Mouse (Mus musculus): Measurements from ENCODE around the gene Sigirr. TPM values are rescaled to one million over a fixed set of nuclear protein-coding genes. Genes with fewer than 3 reads are reported as not detected.

The Sigirr gene
- 100 to 1,000 TPM; 207 to 212 TPM for polyA plus RNA-seq (2017; shearing (Covaris generic))

DNA sequence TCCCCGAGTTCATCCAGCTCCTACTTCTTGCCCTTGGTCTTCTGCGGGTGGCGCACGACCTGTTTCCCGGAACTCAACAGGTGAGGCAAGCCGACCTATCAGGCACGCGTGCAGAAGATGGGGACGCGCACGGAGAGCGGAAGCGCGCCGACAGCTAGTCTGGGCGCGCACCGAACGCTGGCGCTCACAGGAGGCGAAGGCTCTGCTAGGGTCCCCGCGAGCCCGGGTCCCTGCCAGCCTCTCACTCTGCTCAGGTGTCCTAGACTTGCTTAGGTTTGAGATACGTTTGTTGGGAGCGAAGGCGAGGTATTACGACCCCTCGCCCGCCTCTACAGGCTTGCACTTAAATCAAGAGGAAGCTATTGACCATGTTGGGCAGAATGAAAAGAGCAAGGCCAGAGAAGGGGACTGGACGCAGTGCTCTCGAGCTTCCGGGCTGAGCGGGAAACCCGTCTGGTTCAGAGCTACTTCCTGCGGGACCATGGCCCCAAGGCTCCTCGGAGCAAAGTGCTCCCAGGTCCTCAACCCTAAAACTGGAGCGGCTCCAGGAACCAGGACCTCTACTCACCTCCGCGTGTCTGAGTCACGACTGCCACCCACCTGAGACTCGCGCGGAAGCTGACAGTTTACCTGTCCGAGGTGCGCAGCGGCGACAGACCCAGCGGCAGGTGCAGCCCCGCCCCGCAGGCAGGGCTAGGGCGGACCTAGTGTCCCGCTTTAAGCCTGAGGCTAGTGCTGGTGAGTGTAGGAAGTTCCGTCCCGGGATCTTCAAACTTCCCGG lies at the start of gene Sigirr:
TSS of gene Sigirr (minus strand) at position 662 of the 781 bp plus-strand sequence.

DNA sequence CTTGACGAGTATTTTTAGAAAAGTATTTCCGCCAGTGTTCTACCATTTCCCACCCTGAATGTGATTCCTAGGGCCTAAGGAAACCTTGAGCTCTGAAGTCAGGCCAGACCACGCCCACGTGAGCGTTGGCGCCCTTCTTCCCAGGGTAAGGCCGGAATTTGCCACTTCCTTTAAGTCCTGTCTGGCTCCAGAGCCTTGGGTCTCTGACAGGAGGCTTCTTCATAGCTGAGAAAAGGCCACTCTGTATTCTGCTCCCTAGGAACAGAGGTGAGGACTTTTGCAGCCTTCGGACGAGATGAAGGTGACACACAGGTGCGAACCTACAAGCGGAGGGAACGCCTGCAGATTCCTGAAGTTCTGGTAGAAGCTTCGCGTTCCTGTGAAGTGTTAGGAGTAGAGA lies 21.9 kb upstream of the Sigirr start, which contains the start of gene Ptdss2:
TSS of gene Ptdss2 (plus strand) at position 138 of the 400 bp plus-strand sequence.

DNA sequence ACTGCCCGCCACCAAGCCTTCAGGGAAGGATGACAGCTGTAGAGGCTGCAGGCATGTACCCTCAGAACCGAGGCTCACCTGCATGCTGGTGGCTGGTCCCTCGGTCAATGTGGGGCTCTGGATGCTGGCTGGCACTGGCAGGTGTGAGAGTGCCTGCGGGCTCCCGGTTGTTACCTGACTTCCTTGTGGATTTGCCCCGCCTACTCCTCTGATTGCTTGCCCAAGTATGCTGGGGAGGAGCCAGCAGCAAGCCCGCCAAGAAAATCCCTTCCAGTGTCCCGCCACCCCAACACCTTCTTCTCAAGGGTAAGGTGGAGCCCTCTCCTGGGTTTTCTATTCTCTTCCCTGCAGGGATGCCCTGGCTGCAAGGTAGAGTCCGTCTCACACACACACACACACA lies 17.3 kb upstream of the Sigirr start, which contains the start of gene Ano9:
TSS of gene Ano9 (minus strand) at position 171 of the 400 bp plus-strand sequence.

DNA sequence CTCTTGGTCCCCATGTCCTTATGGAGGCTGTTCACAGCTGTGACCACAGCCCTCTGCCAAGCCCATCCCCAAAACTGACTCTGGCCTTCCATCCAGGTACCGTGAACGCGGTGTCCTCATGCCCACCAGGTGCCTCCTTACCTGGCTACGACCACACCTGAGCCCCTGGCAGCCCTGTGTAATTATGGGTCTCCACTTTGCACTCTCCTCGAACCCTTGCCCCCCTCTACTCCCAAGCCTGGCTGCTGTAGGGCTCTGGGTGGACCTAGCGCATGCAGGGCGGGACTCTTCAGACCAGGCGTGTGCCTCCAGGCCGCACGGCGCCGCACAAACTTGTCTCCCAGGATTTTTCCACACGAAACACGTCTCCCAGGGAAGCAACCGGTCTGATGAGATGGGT lies 22.5 kb downstream of the Sigirr start, which contains the start of gene Pkp3:
TSS of gene Pkp3 (plus strand) at position 378 of the 400 bp plus-strand sequence.

DNA sequence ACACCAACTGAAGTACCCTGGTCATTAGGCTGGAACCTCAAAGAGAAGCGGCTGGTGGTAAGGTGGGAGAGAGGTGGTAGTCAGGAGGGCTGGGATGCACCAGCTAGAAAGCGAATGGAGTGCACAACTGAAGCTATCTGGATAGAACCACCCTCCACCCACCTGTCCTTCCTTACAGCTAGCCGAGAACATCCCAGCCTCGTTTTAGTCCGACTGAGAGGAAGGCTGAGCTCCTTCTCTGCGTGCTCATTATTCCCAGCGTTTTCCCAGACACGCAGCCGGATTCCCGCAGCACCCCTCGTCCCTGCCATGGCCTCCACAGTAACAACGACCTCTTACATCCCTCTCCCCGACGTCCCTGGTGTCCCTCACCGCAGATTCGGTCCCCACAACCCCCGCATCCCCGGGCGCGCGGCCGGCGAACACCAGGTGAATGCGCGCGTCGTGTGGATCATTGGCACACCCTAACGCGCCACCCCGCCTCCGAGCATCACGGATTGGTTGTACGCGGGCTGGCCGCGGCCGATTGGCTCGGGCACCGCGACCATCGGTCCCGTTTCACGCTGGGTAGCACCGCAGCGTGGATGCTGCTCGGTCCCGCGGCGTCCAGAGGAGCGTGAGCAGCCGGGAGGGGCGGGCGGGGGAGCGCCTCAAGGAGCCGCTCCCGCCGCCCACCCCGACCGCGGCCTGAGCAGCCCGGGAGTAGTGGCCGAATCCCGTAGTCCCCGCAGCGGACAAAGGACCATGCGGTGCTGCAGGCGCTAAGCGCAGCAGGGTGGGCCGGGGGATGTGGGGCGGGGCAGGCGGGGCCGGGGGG lies 39.7 kb downstream of the Sigirr start, which contains the start of gene B4galnt4:
TSS of gene B4galnt4 (plus strand) at position 679 of the 817 bp plus-strand sequence.

Other genes with a start within 250 kb of the Sigirr start
- gene Gm45785, start 244.2 kb downstream of the Sigirr start, polyA plus RNA-seq (2017; shearing (Covaris generic)), result under 1 TPM in 1 of 2 experiments, not detected in 1; 0.54 TPM
- gene Ric8a, start 243.6 kb downstream of the Sigirr start, polyA plus RNA-seq (2017; shearing (Covaris generic)), result 100 to 1,000 TPM; 114 to 152 TPM
- gene Bet1l, start 243.0 kb downstream of the Sigirr start, polyA plus RNA-seq (2017; shearing (Covaris generic)), result 10 to 100 TPM; 41.3 to 51.5 TPM
- gene Psmd13, start 218.6 kb downstream of the Sigirr start, polyA plus RNA-seq (2017; shearing (Covaris generic)), result 100 to 1,000 TPM; 186 to 193 TPM
- 10 to 100 TPM in 1 of 2 experiments, 1 to 10 TPM in 1; 8.7 to 11.6 TPM for gene Sirt3, start 218.3 kb downstream of the Sigirr start, polyA plus RNA-seq (2017; shearing (Covaris generic))
- not detected for gene Cox8b, start 200.1 kb downstream of the Sigirr start, polyA plus RNA-seq (2017; shearing (Covaris generic))
- gene Nlrp6, start 179.7 kb downstream of the Sigirr start, polyA plus RNA-seq (2017; shearing (Covaris generic)), result under 1 TPM in 1 of 2 experiments, not detected in 1; 0.05 TPM
- 10 to 100 TPM; 24.8 to 37.5 TPM for gene Pgghg, start 159.2 kb downstream of the Sigirr start, polyA plus RNA-seq (2017; shearing (Covaris generic))
- 1 to 10 TPM in 1 of 2 experiments, under 1 TPM in 1; 0.35 to 1.1 TPM for gene Ifitm5, start 150.3 kb downstream of the Sigirr start, polyA plus RNA-seq (2017; shearing (Covaris generic))
- gene Gm45717, start 144.6 kb downstream of the Sigirr start, polyA plus RNA-seq (2017; shearing (Covaris generic)), result not detected
- gene Ifitm2, start 144.6 kb downstream of the Sigirr start, polyA plus RNA-seq (2017; shearing (Covaris generic)), result 10 to 100 TPM; 37.1 to 96.5 TPM
- 1 to 10 TPM in 1 of 2 experiments, not detected in 1; 1.9 TPM for gene Ifitm1, start 133.4 kb downstream of the Sigirr start, polyA plus RNA-seq (2017; shearing (Covaris generic))
- 1 to 10 TPM; 3.5 to 8.8 TPM for gene Ifitm3, start 89.8 kb downstream of the Sigirr start, polyA plus RNA-seq (2017; shearing (Covaris generic))
- not detected for gene Ifitm6, start 82.6 kb downstream of the Sigirr start, polyA plus RNA-seq (2017; shearing (Covaris generic))
- not detected for gene Gm17387, start 71.4 kb downstream of the Sigirr start, polyA plus RNA-seq (2017; shearing (Covaris generic))
- gene B4galnt4, start 39.5 kb downstream of the Sigirr start, polyA plus RNA-seq (2017; shearing (Covaris generic)), result 10 to 100 TPM; 18.8 to 19.5 TPM
- gene Pkp3, start 22.4 kb downstream of the Sigirr start, polyA plus RNA-seq (2017; shearing (Covaris generic)), result 100 to 1,000 TPM; 253 to 350 TPM
- gene Ano9, start 17.2 kb upstream of the Sigirr start, polyA plus RNA-seq (2017; shearing (Covaris generic)), result under 1 TPM; 0.48 to 0.54 TPM
- 10 to 100 TPM; 19.1 to 23.2 TPM for gene Ptdss2, start 21.8 kb upstream of the Sigirr start, polyA plus RNA-seq (2017; shearing (Covaris generic))
- gene Rnh1, start 72.3 kb upstream of the Sigirr start, polyA plus RNA-seq (2017; shearing (Covaris generic)), result 100 to 1,000 TPM; 110 to 149 TPM
- gene Hras, start 93.4 kb upstream of the Sigirr start, polyA plus RNA-seq (2017; shearing (Covaris generic)), result 10 to 100 TPM; 45.4 to 45.7 TPM
- gene Lrrc56, start 93.6 kb upstream of the Sigirr start, polyA plus RNA-seq (2017; shearing (Covaris generic)), result 1 to 10 TPM; 2.7 to 6.2 TPM
- gene Lmntd2, start 113.5 kb upstream of the Sigirr start, polyA plus RNA-seq (2017; shearing (Covaris generic)), result 10 to 100 TPM; 13.5 to 14.3 TPM
- gene Rassf7, start 115.3 kb upstream of the Sigirr start, polyA plus RNA-seq (2017; shearing (Covaris generic)), result 10 to 100 TPM; 18.6 to 27.3 TPM
- gene Phrf1, start 128.2 kb upstream of the Sigirr start, polyA plus RNA-seq (2017; shearing (Covaris generic)), result 10 to 100 TPM; 88.2 to 93.2 TPM
- 100 to 1,000 TPM in 1 of 2 experiments, 10 to 100 TPM in 1; 89.0 to 155 TPM for gene Irf7, start 165.9 kb upstream of the Sigirr start, polyA plus RNA-seq (2017; shearing (Covaris generic))
- gene Cdhr5, start 176.2 kb upstream of the Sigirr start, polyA plus RNA-seq (2017; shearing (Covaris generic)), result not detected
- not detected for gene Sct, start 178.6 kb upstream of the Sigirr start, polyA plus RNA-seq (2017; shearing (Covaris generic))
- gene Drd4, start 191.4 kb upstream of the Sigirr start, polyA plus RNA-seq (2017; shearing (Covaris generic)), result under 1 TPM; 0.11 to 0.29 TPM
- gene Deaf1, start 227.1 kb upstream of the Sigirr start, polyA plus RNA-seq (2017; shearing (Covaris generic)), result 10 to 100 TPM; 57.7 to 77.6 TPM
- gene Tmem80, start 227.2 kb upstream of the Sigirr start, polyA plus RNA-seq (2017; shearing (Covaris generic)), result 10 to 100 TPM; 29.5 to 50.4 TPM
- 1 to 10 TPM in 1 of 2 experiments, under 1 TPM in 1; 0.17 to 3.1 TPM for gene Eps8l2, start 238.3 kb upstream of the Sigirr start, polyA plus RNA-seq (2017; shearing (Covaris generic))